Mouse (Mus musculus): ENCODE measurements around the gene Ncbp3. TPM values are rescaled to one million over a fixed set of nuclear protein-coding genes. Genes with fewer than 3 reads are reported as not detected.

Ncbp3 gene
- polyA plus RNA-seq, 2 experiments: 7.1 to 10.1 TPM

DNA sequence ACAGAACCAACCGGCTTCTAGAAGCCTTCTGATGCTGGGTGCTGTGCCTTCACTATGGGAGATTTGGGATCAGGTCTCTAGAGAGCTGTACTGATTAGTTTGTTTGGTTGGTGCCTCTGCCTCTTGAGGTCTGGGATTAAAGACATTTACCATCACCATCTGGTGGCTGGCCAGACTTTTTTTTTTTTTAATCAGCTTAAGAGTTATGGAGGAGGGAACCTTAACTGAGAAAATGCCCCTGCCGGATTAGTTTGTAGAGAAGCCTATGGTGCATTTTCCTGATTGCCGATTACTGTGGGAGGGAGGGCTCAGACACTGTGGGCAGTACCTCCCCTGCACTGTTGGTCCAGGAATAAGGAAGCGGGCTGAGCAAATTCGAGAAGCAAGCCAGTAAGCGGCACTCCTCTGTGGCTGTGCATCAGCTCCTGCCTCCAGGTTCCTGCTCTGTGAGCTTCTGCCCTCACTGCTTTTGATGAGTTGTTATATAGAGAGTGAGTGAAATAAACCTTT, 29.7 kb downstream of the Ncbp3 start:
- no peaks in the 10 kb centered on the region for H3K9me3 ChIP-seq (ENCODE audit: control insufficient read depth, low read length)
- ATAC-seq (ENCODE audit: low FRiP score, low read depth): no peak
- TF ChIP-seq POLR2A (IDR thresholded peaks at IDR 0.05; ENCODE audit: borderline replicate concordance, extremely low read depth, insufficient read depth, insufficient read length): no peak

DNA sequence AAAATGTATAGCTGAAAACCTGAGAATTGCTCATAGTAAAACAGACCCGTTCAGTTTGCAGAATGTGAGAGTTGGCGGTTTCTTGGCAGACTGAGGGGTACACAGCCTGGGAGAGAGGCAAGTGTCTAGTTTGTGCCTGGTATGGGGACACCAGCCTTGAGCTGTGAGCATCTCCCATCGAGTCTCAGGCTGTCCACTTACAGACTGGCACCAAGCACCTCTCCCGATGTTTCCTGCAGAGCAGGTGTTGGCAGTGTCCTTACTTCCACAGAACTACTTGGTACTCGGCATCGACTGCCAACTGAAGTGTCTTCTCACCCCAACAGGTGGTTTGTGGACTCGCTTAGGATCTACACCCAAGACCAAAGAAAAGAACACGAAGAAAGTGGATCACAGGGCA, 31.0 kb downstream of the Ncbp3 start:
- DNase-seq (ENCODE audit: low spot score) (no peak), ATAC-seq (ENCODE audit: low FRiP score, low read depth) (no peak)
- Histone ChIP-seq H3K27me3 (ENCODE audit: control insufficient read depth, insufficient read depth, low read length) (no peaks in the 10 kb centered on the region), H3K4me2 (replicated peaks; ENCODE audit: low read depth, low read length, severe bottlenecking) (no peak overlapping the region), H3K36me3 (ENCODE audit: control insufficient read depth, insufficient read depth, low read length) (peaks cover 86% of the 10 kb centered on the region), H3K9ac (ENCODE audit: low read depth, low read length, severe bottlenecking) (no peak overlapping the region), H3K9me3 (ENCODE audit: control insufficient read depth, low read length) (no peaks in the 10 kb centered on the region), H3K27ac (replicated peaks; ENCODE audit: low read depth, low read length) (no peak overlapping the region), H3K4me3 (replicated peaks; ENCODE audit: low read length) (no peak overlapping the region), H3K4me1 (ENCODE audit: control insufficient read depth, insufficient read depth, low read length) (no peaks in the 10 kb centered on the region)
- 93% methylated on average over 8 of the region's 8 CpGs for WGBS
- no peak for TF ChIP-seq POLR2A (IDR thresholded peaks at IDR 0.05; ENCODE audit: borderline replicate concordance, extremely low read depth, insufficient read depth, insufficient read length)

More for the DNA sequence above, 29.7 kb downstream of the Ncbp3 start:
- Histone ChIP-seq H3K4me3 (replicated peaks; ENCODE audit: low read length) (no peak overlapping the region), H3K27ac (replicated peaks; ENCODE audit: low read depth, low read length) (no peak overlapping the region), H3K4me1 (ENCODE audit: control insufficient read depth, insufficient read depth, low read length) (no peaks in the 10 kb centered on the region), H3K27me3 (ENCODE audit: control insufficient read depth, insufficient read depth, low read length) (no peaks in the 10 kb centered on the region), H3K4me2 (replicated peaks; ENCODE audit: low read depth, low read length, severe bottlenecking) (no peak overlapping the region), H3K9ac (ENCODE audit: low read depth, low read length, severe bottlenecking) (no peak overlapping the region), H3K36me3 (ENCODE audit: control insufficient read depth, insufficient read depth, low read length) (peaks cover 91% of the 10 kb centered on the region)
- no peak for DNase-seq (ENCODE audit: low spot score)
- 87% methylated on average over 6 of the region's 6 CpGs for WGBS

- Histone ChIP-seq H3K4me3 (replicated peaks; ENCODE audit: low read length) (no peak overlapping the region), H3K27me3 (ENCODE audit: control insufficient read depth, insufficient read depth, low read length) (no peaks in the 10 kb centered on the region), H3K9ac (ENCODE audit: low read depth, low read length, severe bottlenecking) (no peak overlapping the region), H3K9me3 (ENCODE audit: control insufficient read depth, low read length) (no peaks in the 10 kb centered on the region), H3K4me2 (replicated peaks; ENCODE audit: low read depth, low read length, severe bottlenecking) (no peak overlapping the region), H3K27ac (replicated peaks; ENCODE audit: low read depth, low read length) (no peak overlapping the region), H3K36me3 (ENCODE audit: control insufficient read depth, insufficient read depth, low read length) (peaks cover 70% of the 10 kb centered on the region), H3K4me1 (ENCODE audit: control insufficient read depth, insufficient read depth, low read length) (peaks cover 14% of the 10 kb centered on the region)
- no peak for TF ChIP-seq POLR2A (IDR thresholded peaks at IDR 0.05; ENCODE audit: borderline replicate concordance, extremely low read depth, insufficient read depth, insufficient read length)
- ATAC-seq (ENCODE audit: low FRiP score, low read depth) (no peak), DNase-seq (ENCODE audit: low spot score) (no peak)
- WGBS: 92% methylated on average over 3 of the region's 3 CpGs
These were observed 32.7 kb downstream of the Ncbp3 start for GRCm38 (mm10) chr11:73080306-73080705.

GRCm38 (mm10) chr11:73084303-73084702, 36.7 kb downstream of the Ncbp3 start:
- DNase-seq (ENCODE audit: low spot score): no peak
- peaks cover 26% of the 10 kb centered on the region for H3K4me1 ChIP-seq (ENCODE audit: control insufficient read depth, insufficient read depth, low read length)
- H3K4me3 ChIP-seq (replicated peaks; ENCODE audit: low read length): no peak overlapping the region
- H3K9ac ChIP-seq (ENCODE audit: low read depth, low read length, severe bottlenecking): no peak overlapping the region
- TF ChIP-seq POLR2A (IDR thresholded peaks at IDR 0.05; ENCODE audit: borderline replicate concordance, extremely low read depth, insufficient read depth, insufficient read length): no peak
- H3K27me3 ChIP-seq (ENCODE audit: control insufficient read depth, insufficient read depth, low read length): no peaks in the 10 kb centered on the region
- no peak overlapping the region for H3K4me2 ChIP-seq (replicated peaks; ENCODE audit: low read depth, low read length, severe bottlenecking)
- H3K9me3 ChIP-seq (ENCODE audit: control insufficient read depth, low read length): no peaks in the 10 kb centered on the region
- H3K27ac ChIP-seq (replicated peaks; ENCODE audit: low read depth, low read length): peak overlapping the region; percentile 73; the same call in 1 of the 2 replicates
- peak; percentile 11; the same call in 1 of the 2 replicates for ATAC-seq (ENCODE audit: low FRiP score, low read depth)
- H3K36me3 ChIP-seq (ENCODE audit: control insufficient read depth, insufficient read depth, low read length): peaks cover 33% of the 10 kb centered on the region
- 29% methylated on average over 6 of the region's 6 CpGs for WGBS

GRCm38 (mm10) chr11:73084804-73085231, 37.2 kb downstream of the Ncbp3 start:
- peak overlapping the region; percentile 73 for H3K27ac ChIP-seq (replicated peaks; ENCODE audit: low read depth, low read length)
- no peak overlapping the region for H3K9ac ChIP-seq (ENCODE audit: low read depth, low read length, severe bottlenecking)
- no peak overlapping the region for H3K4me3 ChIP-seq (replicated peaks; ENCODE audit: low read length)
- WGBS: 33% methylated on average over 10 of the region's 10 CpGs
- TF ChIP-seq POLR2A (IDR thresholded peaks at IDR 0.05; ENCODE audit: borderline replicate concordance, extremely low read depth, insufficient read depth, insufficient read length): no peak
- peak overlapping the region; percentile 14; the same call in 1 of the 2 replicates for H3K4me2 ChIP-seq (replicated peaks; ENCODE audit: low read depth, low read length, severe bottlenecking)
- H3K9me3 ChIP-seq (ENCODE audit: control insufficient read depth, low read length): no peaks in the 10 kb centered on the region
- peaks cover 26% of the 10 kb centered on the region for H3K4me1 ChIP-seq (ENCODE audit: control insufficient read depth, insufficient read depth, low read length)
- ATAC-seq (ENCODE audit: low FRiP score, low read depth): peak; percentile 51
- peaks cover 29% of the 10 kb centered on the region for H3K36me3 ChIP-seq (ENCODE audit: control insufficient read depth, insufficient read depth, low read length)
- DNase-seq (ENCODE audit: low spot score): peak; percentile 74
- no peaks in the 10 kb centered on the region for H3K27me3 ChIP-seq (ENCODE audit: control insufficient read depth, insufficient read depth, low read length)
